Mouse (Mus musculus) stomach, postnatal 0 days (tissue): ENCODE measurements around the gene Ugt1a8.

Experiments
- CTCF ChIP-seq: IDR thresholded peaks from 2 replicates; pipeline ENCODE4 v1.5.1; 2016; ENCODE audit warnings: antibody characterized with exemption, low read depth, mild to moderate bottlenecking, moderate library complexity
- EP300 ChIP-seq: optimal IDR thresholded peaks from 2 replicates; pipeline ENCODE3; 2016; ENCODE audit warnings: antibody characterized with exemption

DNA sequence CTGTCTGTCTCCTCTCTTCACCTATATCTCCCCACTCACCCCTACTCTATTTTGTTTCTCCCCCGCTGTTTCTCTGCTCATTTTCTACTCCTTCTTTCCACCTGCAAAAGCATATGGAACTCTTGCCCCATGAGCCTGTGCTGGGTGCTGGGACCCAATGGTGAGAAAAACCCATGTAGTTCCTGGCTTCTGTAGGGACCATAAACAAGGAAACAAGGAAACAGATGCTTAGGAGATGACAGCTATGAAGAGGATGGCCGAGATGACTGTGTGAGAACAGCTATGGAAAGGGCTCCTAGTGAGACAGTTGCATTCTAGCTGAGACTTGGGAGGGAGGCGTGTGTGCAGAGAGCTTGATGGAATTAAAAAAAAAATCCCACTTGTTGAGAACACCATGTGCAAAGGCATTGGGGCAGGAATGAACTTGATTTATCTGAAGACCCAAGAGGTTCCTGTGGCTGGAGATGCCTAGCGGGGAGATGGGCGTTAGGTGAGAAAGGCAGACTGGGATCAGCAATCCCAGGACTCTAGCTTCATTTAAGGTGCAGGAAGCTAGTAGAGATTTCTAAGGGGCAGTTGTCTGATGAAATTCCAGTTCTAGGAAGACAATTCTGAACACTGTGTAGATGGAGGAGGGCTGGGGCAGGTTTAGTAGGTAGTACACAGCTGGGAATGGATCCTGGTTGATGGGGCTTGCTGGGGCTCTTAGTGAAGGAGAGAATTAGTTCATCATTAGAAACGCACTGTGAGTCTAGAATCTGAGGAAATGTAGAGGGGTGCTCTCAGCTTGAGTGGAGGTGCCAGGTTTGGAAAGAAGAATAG, 143.6 kb downstream of the Ugt1a8 start:
- TF ChIP-seq EP300 (no peak), CTCF (no peak)
